Mouse (Mus musculus) midbrain, embryonic 11.5 days (tissue): Measurements from ENCODE around the gene Park7. TPM values are rescaled to one million over a fixed set of nuclear protein-coding genes. Genes with fewer than 3 reads are reported as not detected.
"Not testable (repeated sequence)": the region's sequence is repeated elsewhere in the genome, so short reads cannot be mapped to it uniquely, and the experiment has no call there.

Experiments used
- ATAC-seq: fragments of 200-750 bp; cut with Nextera tagmentation; 2 replicates; pipeline ENCODE4 v1.8.0; 2017; ENCODE audit warnings: moderate TSS enrichment, moderate library complexity; ENCODE audit not compliant: low FRiP score
- DNase-seq: peaks from one replicate; pipeline ENCODE4 v3.0.0; 2015; ENCODE audit warnings: low spot score; ENCODE audit errors: missing footprints
- H3K27ac ChIP-seq: fragments of 300-500 bp; sonication (generic); 2 replicates; pipeline ENCODE4 v1.5.1; 2014; ENCODE audit warnings: low read depth, low read length
- H3K27me3 ChIP-seq: fragments of 300-500 bp; sonication (generic); 2 replicates; pipeline ENCODE4 v1.6.1; 2014; ENCODE audit warnings: mild to moderate bottlenecking, low read length, moderate library complexity, mixed read lengths; ENCODE audit not compliant: control insufficient read depth, insufficient read depth
- H3K36me3 ChIP-seq: fragments of 300-500 bp; sonication (generic); 2 replicates; pipeline ENCODE4 v1.6.1; 2014; ENCODE audit warnings: mild to moderate bottlenecking, low read length, moderate library complexity, mixed read lengths; ENCODE audit not compliant: control insufficient read depth, insufficient read depth
- H3K4me1 ChIP-seq: fragments of 300-500 bp; sonication (generic); 2 replicates; pipeline ENCODE4 v1.6.1; 2014; ENCODE audit warnings: low read length; ENCODE audit not compliant: control insufficient read depth, insufficient read depth
- H3K4me2 ChIP-seq: fragments of 300-500 bp; sonication (generic); 2 replicates; pipeline ENCODE4 v1.6.1; 2014; ENCODE audit warnings: mild to moderate bottlenecking, moderate library complexity
- H3K4me3 ChIP-seq: fragments of 300-500 bp; sonication (generic); 2 replicates; pipeline ENCODE4 v1.5.1; 2014; ENCODE audit warnings: low read depth, low read length
- H3K9ac ChIP-seq: fragments of 300-500 bp; sonication (generic); 2 replicates; pipeline ENCODE4 v1.6.1; 2014; ENCODE audit warnings: low read length
- H3K9me3 ChIP-seq: fragments of 300-500 bp; sonication (generic); 2 replicates; pipeline ENCODE4 v1.6.1; 2016; ENCODE audit warnings: low read length; ENCODE audit not compliant: control insufficient read depth
- WGBS: fragments of 180-500 bp; shearing (Covaris S2); extraction: QIAGEN DNeasy Blood & Tissue Kit; methylation state at CpG from one replicate; pipeline ENCODE4 v1.1.7; 2014; 5-methylcytosine and 5-hydroxymethylcytosine counted together
- polyA plus RNA-seq: library from polyadenylated mRNA; unstranded; fragments of >200 nt; fragmentation: Nextera tagmentation; extraction: Ambion mirVana; gene quantifications from 2 replicates; pipeline ENCODE4 v1.2.1, GENCODE M21; 2014

Park7 gene
- polyA plus RNA-seq, 1 experiment from 2014 or later: 406 TPM

DNA sequence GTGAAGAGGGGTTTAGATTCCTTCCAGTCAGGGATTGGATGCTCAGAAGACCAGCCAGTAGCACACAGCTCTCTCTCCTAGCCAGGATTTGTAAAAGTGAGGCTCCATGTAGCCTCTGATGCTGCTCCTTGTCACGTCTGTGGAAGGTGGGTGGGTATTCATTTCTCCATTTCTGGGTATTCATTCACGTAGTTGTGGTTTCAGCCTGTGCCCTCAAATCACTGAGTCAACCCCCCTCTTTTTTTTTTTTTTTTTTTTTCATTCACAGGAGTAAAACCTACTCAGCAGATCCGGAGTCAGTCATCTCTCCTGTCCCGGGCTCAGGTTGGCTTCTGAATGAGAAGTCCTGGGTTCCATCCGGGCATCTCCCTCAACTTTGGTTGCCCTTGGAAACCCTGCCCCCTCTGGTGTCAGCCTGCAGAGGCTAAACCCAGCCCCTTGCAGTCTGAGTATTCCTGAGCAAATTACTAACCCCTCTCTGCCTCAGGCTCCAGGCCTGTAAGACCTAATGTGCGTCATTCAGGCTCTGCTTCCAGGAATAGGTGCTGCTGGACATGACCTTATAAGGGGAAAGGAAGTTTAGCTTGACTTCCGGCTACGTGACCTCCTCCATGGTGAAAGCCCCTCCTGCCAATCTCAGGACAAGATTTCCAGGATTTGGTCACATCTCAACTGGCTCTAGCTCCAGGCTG, 3.2 kb upstream of the Park7 start:
- DNase-seq: no peak
- H3K4me2 ChIP-seq: no peak overlapping the region
- H3K4me1 ChIP-seq: peaks cover 9% of the 10 kb centered on the region
- H3K36me3 ChIP-seq: no peaks in the 10 kb centered on the region
- whole genome bisulfite sequencing: 66% methylated on average over 8 of the region's 8 CpGs
- H3K9ac ChIP-seq: no peak overlapping the region
- no peak overlapping the region for H3K4me3 ChIP-seq
- ATAC-seq: no peak
- H3K27me3 ChIP-seq: no peaks in the 10 kb centered on the region
- H3K27ac ChIP-seq: no peak overlapping the region
- H3K9me3 ChIP-seq: no peaks in the 10 kb centered on the region

DNA sequence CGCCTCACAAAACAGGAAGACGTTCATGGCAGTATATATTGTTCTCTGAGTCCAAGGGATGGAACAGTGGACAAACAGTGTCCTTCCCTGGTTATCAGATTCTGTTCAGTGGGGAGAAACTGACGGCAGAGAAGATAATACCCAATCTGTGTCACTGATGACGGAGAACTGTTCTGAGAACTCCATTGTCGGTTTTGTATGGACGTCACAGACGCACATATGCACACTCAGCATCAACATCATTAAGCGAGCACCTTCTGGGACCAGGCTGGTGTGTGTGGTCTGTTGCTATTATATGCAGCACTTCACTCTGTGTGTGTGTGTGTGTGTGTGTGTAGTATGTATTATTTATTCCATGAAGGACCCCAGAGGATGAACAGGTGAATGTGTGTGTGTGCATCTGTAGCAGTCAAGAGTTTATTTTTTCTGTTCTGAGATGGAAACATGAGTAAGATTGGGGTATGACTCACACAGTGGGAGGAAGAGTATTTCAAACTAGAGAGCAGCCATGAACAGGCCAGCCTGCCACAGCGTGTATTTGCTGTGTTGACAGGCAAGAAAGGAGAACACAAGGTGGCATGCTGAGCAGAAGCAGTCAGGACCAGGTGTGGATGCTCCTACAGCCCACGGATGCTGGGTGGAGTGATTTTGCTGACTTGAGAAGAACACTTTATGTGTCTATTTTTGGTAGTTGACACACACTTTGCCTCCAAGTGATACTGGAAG, 1.1 kb upstream of the Park7 start:
- Histone ChIP-seq H3K4me2 (peak overlapping the region; percentile 71), H3K9ac (peak overlapping the region; percentile 80), H3K27me3 (no peaks in the 10 kb centered on the region), H3K4me1 (peaks cover 9% of the 10 kb centered on the region), H3K36me3 (no peaks in the 10 kb centered on the region), H3K27ac (no peak overlapping the region), H3K4me3 (peak overlapping the region; percentile 51; the same call in 1 of the 2 replicates), H3K9me3 (no peaks in the 10 kb centered on the region)
- no peak for ATAC-seq
- 67% methylated on average over 10 of the region's 10 CpGs for WGBS
- no peak for DNase-seq

DNA sequence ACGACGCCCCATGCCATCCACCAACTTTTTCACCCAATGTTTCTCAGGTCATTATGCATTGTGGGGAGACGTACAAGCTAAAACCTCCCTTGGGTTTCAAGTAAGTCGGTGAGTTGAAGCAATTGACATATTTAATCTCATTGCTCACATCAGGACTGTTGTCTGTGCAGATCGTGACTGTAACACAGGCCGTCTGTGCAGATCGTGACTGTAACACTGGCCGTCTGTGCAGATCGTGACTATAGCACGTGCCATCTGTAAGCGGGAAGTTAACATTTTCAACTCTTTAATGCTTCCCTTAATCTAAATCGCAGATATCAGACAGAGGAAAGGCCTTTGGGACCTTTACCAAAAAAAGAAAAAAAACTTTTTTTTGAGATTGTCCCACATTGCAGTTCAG, 494 bp downstream of the Park7 start:
- WGBS: 21% methylated on average over 12 of the region's 12 CpGs
- Histone ChIP-seq H3K4me1 (peaks cover 12% of the 10 kb centered on the region), H3K36me3 (no peaks in the 10 kb centered on the region), H3K9me3 (no peaks in the 10 kb centered on the region), H3K4me3 (peak overlapping the region; percentile 51), H3K9ac (peak overlapping the region; percentile 65), H3K4me2 (peak overlapping the region; percentile 55), H3K27ac (0 out of 2 replicates have a peak overlapping the region, but pooled peaks have one; percentile 22), H3K27me3 (no peaks in the 10 kb centered on the region)
- DNase-seq: peak; percentile 90
- no peak for ATAC-seq

DNA sequence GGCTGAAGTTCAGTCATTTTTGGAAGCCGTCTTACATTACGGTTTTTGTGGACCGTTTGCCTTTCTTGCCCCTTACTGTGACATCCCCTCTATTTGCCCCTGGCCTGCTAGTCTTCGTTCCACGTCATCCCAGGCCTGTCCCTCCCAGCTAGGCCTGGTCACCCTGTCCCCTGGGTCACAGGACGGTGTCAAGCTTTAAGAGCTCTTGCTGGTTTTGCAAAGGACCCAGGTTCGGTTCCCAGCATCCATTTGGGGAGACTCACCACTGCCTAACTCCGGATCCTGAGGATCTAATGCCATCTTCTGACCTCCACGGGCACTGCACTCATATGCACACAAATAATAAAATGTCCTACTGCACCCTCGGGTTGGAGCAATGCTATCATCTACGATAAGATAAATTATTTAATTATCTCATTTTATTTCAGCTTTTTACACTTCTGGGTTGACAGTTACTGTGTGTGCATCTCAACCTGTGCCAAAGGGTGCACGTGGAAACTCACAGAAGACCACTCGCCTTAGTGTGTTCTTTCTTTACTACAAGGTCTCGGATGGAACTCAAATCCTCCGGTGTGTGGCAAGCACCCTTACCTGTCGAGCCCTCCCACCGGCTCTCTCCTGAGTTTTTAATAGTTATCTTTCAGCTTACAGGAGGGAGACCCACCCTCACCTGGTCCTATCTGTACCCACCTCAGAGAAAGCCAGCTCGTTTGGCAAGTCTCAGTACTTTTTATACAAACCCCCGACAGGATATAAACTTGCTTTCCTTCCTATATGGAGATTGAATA, 3.9 kb downstream of the Park7 start:
- peaks cover 10% of the 10 kb centered on the region for H3K4me1 ChIP-seq
- H3K36me3 ChIP-seq: no peaks in the 10 kb centered on the region; the same call in 1 of the 2 replicates
- peak; percentile 30 for ATAC-seq
- H3K4me3 ChIP-seq: peak overlapping the region; percentile 82; the same call in 1 of the 2 replicates
- H3K4me2 ChIP-seq: peak overlapping the region; percentile 51
- DNase-seq: no peak
- H3K27me3 ChIP-seq: no peaks in the 10 kb centered on the region
- 84% methylated on average over 19 of the region's 19 CpGs for WGBS
- H3K27ac ChIP-seq: no peak overlapping the region
- H3K9me3 ChIP-seq: no peaks in the 10 kb centered on the region
- H3K9ac ChIP-seq: peak overlapping the region; percentile 89; the same call in 1 of the 2 replicates

DNA sequence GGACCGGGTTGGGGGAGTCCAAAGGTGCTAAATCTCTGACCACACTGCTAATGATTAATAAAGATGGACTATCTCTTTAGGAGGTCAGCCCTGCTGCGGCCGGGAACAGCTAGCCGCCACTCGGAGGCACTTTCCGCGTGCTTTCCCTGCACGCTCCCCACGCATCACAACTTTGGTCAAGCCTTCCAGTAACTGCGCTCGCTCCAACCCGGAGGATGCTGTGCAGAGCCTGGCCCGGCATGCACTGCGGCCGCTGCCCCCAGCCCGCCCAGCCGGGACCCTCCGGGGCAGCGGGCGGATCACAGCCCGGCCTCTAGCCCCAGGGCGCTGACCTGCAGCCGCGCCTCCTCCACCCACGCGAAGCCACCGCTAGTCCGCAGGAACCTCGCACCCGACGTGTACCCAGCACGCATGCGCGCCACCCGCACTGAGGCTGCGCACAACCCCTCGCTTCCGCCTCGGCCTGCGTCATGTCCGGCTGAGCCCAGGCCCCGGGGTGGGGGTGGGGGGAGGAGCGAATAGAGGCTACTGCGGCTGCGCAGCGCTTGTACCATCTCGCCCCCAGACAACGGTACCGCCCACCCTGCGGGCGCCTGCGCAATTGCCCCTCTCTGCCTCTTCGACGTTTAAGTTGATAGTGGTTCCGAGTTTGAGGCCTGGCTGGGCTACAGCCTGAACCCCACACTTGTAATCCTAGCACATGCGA, 4.6 kb downstream of the Park7 start:
- under 1% methylated on average over 53 of the region's 56 CpGs for WGBS
- ATAC-seq: peak; percentile 92

DNA sequence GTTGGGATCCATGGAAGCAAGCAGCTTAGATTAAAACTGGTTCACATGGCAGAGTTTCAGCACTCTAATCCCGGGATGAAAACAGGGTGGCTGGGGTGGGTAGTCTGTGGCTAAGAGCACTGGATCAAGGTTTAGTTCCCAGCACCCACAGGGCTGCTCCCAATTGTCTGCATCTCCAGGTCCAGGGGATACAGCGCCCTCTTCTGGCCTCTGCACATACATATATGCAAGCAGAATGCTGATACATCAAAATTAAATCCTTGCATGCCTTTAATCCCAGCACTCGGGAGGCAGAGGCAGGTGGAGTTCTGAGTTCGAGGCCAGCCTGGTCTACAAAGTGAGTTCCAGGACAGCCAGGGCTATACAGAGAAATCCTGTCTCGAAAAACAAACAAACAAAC, 5.7 kb downstream of the Park7 start:
- not testable (repeated sequence) for H3K4me1 ChIP-seq, H3K27me3 ChIP-seq, ATAC-seq, H3K9me3 ChIP-seq, H3K4me3 ChIP-seq, H3K27ac ChIP-seq, H3K36me3 ChIP-seq, H3K9ac ChIP-seq, DNase-seq
- WGBS: 71% methylated on average over 5 of the region's 5 CpGs
- peak overlapping the region; percentile 51; the same call in 1 of the 2 replicates for H3K4me2 ChIP-seq

More for the DNA sequence above, 4.6 kb downstream of the Park7 start:
- Histone ChIP-seq H3K9me3 (no peaks in the 10 kb centered on the region), H3K4me3 (peak overlapping the region; percentile 82), H3K27ac (peak overlapping the region; percentile 76), H3K36me3 (no peaks in the 10 kb centered on the region; the same call in 1 of the 2 replicates), H3K9ac (peak overlapping the region; percentile 89), H3K4me1 (peaks cover 3% of the 10 kb centered on the region; the same call in 1 of the 2 replicates), H3K4me2 (peak overlapping the region; percentile 51), H3K27me3 (no peaks in the 10 kb centered on the region)
- peak; percentile 100 for DNase-seq

DNA sequence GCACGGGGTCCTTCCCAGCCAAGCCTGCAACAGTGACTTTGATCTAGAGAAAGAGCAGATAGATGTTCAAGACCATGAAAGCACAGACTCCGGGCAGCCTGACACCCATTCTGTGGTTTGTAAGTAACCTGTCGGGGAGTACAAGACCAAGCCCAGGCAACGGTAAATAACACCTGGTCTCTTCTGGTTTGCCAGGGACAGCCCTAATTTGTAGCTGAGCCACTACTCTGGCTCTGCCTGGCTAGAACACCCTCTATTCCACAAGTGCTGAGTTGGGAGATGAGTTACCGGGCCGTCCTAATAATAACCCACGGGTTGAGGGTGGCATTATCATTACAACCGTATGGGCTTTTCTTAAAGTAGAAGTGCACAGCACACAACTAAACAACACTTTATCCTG, 7.1 kb downstream of the Park7 start:
- H3K9ac ChIP-seq: no peak overlapping the region
- no peak for DNase-seq
- H3K27ac ChIP-seq: no peak overlapping the region
- peaks cover 2% of the 10 kb centered on the region for H3K36me3 ChIP-seq
- WGBS: 92% methylated on average over 8 of the region's 8 CpGs
- ATAC-seq: no peak
- peaks cover 3% of the 10 kb centered on the region; the same call in 1 of the 2 replicates for H3K4me1 ChIP-seq
- H3K9me3 ChIP-seq: no peaks in the 10 kb centered on the region
- H3K4me2 ChIP-seq: no peak overlapping the region
- no peaks in the 10 kb centered on the region for H3K27me3 ChIP-seq
- no peak overlapping the region for H3K4me3 ChIP-seq

DNA sequence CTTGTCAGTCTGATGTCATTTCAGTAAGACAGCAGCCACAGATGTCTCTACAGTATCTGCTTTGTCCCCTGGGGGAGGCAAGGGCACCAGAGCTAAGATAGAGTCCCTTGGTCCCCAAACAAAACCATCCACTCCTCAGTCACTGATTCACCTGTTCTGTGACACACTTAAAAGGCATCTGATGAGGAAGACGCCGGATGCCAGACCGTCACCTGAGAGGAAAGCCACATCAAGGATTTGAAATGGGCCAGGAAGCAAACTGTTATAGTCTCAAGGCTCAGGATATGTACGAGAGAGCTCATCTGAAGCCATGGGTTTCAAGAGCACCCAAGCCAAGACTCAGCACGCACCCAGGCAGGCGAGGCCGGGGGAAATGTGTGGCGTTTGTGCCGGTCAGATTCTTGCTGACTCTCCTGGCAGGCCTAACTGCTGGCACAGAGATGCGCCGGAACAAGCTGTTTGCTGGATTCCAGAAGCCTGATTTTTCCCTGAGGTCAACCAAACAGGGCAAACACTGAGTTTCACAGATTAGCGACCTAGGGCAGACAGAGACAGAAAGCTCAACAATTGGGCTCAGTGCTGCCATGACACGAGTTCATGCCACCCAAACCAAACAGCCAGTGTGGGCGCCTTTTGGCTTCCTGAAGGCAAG, 11.0 kb downstream of the Park7 start:
- H3K27ac ChIP-seq: no peak overlapping the region
- peaks cover 14% of the 10 kb centered on the region for H3K36me3 ChIP-seq

More for the DNA sequence above, 11.0 kb downstream of the Park7 start:
- no peak for ATAC-seq
- WGBS: 94% methylated on average over 14 of the region's 14 CpGs
- H3K4me1 ChIP-seq: no peaks in the 10 kb centered on the region
- no peak overlapping the region for H3K4me3 ChIP-seq
- no peak overlapping the region for H3K9ac ChIP-seq
- H3K4me2 ChIP-seq: no peak overlapping the region
- H3K27me3 ChIP-seq: no peaks in the 10 kb centered on the region
- peak; percentile 17 for DNase-seq
- H3K9me3 ChIP-seq: no peaks in the 10 kb centered on the region
